Mouse (Mus musculus): ENCODE measurements around the gene Cflar.
"Not testable (repeated sequence)": the region's sequence is repeated elsewhere in the genome, so short reads cannot be mapped to it uniquely, and the experiment has no call there.

Gene Cflar

DNA sequence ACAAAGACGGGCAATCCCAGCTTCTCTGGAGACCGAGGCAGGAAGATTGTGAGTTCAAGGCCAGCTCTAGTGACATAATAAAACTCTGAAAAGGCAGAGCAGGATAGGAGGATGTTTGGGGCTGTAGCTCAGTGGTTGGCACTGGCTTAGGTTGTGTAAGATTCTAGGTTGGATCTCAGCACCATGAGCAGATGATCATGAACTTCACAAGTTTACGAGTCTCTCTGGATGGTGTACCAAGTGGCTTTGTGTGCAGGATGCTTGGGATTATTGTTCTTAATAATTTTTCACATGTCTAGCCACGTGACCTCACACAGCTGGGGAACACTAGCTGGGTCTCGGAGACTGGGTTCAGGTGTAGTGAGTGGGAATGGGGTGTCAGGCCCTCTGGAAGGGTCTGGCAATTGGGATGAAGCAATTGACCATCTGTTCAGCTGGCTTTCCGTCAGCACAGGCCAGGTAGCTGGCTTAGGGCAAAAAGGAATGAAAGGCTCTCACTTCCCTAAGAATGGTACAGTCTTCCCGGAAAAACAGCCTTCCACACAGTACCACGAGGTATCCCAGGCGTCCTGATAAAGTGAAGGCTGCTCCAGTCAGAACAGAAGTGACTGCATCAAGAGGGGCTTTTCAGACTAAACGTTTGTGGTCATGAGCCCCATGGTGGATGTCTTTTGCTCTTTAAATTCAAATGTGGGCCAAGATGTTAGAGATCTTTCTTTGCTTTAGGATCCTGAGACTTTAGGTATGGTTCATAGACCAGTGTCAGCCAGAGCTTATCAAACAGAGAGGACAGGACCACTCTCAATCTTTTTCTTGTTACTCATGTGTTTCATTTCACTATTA lies 16.7 kb downstream of the Cflar start:
- no peak for DNase-seq (ENCODE audit: low spot score in 2 of 2)

DNA sequence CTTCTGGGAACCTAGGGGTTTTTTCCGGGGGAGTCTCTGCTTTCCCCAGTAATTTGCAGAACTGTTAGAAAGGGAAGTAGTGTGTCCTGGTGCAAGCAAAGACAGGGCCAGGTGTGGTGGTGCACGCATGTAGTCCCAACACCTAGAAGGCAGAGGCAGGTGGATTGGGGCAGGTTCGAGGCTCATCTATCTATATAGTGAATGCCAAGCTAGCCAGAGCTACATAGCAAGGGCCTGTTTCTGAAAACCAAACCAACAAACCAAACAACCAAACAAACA lies 17.2 kb downstream of the Cflar start:
- DNase-seq (ENCODE audit: low spot score in 2 of 2), result no peak

DNA sequence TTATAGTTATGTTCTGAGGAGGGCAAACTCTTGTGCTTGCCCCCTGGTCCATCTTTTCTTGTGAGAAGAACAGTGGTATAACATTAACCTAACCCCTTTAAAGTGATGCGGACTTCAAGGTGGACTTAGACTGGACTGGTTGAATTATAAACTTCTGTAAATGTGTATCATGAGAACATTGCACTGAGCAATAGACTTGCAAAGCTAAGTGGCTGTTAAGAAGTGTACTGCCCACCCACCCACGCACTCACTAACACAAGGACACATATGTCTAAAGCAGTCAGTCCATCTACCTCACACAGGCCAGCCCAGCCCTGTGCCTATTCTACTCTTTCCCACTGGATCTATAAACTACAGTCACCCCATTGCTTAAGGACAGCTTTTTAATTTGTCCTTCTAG lies 22.3 kb downstream of the Cflar start:
- no peak for DNase-seq (ENCODE audit: low spot score in 2 of 2)

DNA sequence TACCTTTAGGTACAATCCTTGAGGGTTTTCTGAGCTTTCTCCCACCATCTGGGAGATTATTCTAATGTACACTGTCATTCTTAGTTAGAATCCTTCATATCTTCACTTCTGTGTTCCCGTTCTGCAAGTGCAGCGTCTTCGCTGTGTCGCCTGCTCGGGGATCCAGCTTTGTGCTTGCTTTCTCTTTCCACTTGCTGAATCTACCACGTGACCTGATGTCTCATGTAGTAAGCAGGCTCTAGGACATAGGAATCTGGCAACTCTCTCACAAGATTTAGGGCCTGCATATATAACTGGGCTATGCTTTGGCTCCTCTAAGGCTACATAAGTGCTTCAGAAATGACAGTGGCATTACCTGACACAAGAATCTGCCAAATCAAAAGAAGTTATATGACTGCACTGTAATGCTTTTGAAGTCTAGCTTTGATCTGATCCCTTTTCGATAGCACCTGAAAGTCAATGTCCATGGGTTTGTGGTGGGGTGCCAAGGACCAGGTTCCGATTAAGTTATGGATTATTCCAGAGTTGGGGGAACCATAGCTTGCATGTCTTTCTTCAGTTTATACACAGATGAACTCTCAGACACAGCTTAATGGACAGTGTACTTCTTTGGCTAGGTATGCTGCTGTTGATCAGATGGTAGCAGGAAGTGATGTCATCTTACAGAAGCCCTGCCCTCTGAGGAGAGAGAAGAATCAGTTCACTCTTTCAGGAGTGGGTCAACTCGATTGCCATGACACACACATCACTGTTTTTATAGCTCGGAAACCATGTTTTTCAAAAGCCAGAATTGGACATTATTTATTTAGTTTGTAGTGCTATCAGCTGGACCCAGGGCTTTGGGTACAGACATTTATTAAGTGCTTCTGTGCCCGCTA lies 23.0 kb downstream of the Cflar start:
- DNase-seq (ENCODE audit: low spot score in 2 of 2), result no peak

DNA sequence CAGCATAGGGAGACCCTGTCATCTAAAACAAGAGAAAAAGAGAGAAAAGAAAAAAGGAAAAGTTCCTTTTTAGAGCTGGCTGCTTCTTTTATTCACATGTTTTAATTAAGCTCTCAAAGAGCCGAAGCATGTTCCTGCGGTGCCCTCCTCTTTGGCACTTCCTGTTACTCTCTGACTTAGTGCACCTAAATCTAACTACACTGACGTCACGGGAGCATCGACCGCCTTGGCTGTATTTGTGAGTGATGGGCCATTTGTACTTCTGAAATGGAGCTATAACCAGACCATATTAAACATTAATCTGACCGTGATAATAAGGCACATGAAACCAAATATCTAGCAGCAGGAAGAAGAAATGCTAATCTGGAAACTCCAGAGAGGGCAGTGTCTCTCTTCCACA lies 24.7 kb downstream of the Cflar start:
- DNase-seq (ENCODE audit: low spot score in 2 of 2), result no peak

DNA sequence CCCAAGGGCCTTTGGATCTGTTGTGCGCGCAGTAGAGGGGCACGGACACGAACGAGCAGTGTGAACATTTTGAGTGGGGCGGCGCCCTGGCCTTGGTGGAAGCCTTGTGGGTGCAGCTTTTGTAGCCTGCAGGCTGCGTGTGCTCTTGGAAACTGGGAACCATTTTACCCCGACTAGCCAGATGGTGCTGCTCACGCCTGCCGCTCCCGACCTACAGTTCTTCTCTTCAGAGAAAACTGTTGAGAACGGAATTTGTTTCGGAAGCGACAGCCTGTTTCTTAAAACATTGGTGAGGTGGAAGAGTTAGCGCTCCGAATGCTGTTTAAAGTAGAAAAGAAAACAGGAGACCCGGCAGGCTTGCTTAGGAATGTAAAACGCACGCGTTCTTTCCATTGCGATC lies 25.7 kb downstream of the Cflar start:
- no peak for DNase-seq (ENCODE audit: low spot score in 2 of 2)

DNA sequence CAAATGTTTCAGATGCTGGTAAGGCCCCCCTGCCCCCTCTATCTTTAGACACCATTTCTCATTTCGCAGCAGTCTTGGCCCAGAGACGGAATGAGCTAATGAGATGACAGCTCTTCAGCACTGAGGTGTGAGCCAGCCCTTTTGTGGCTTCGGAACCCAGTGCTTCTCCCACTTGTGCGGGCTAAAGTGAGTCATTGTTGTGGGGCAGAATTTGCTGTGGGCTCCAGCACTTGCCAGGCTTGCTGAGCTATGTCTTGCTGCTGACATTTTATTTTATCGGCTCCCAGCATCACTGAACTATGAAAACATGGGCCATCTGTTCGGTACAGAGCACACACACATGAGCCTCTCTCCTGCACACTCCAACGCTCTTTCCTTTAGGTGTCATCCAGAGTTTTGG lies 28.2 kb downstream of the Cflar start:
- no peak for DNase-seq (ENCODE audit: low spot score in 2 of 2)

DNA sequence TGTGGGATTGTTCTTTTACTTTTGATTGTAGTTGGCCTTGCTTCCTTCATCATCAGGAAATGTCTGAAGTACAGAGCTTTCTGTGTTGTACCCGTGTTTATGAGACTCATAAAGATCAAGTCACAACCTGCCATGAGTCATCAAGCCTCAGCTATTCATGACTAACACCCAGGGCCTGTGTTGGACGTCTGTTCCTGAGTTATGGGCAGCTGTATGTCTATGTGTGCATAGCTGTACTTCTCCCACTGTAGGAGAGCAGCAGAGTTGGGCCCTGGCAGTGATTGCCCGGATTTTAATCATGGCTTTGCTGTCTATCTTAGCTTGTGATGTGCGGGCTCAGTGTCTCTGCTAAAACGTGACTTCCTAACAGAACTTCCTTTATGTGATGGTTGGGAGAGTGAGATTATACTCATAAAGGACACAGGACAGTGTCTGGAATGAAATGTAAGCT lies 31.3 kb downstream of the Cflar start:
- DNase-seq (ENCODE audit: low spot score in 2 of 2), result no peak

DNA sequence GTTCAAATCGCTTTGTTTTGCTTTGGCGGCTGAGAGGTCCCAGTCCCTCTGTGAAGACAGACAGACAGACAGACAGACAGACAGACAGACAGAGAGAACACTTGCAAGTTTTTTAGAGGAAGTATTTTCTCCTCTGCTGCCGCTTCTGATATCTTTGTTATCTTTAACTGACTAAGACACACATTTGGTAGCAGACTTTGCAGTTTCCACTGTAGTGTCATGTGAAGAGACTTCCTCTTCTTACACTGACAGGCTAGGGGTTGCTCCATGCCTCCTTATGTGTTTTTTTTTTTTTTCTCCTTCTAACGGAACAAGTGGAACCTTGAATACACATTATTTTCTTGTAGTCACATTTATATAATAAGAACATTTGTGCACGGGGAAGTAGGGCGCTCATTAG lies 31.9 kb downstream of the Cflar start:
- no peak for DNase-seq (ENCODE audit: low spot score in 2 of 2)

DNA sequence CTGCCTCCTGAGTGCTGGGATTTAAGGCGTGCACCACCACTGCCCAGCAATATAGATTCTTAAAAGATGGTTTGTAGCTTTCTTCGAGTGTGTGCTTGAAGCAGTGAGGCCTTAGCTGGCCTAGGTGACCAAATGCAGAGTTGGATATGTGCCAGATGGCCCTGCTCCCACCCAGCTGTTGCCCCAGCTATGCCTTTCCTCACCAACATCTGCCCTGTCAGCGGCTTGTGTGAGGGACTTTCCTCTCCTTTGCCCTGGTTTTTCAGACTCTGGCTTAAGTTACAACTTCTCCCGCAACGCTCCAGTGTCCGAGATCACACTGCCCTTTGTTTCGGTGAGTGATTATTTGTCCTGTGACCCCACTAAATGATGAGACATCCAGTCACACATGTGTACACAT lies 33.3 kb downstream of the Cflar start:
- peak in 1 of 2 experiments; percentile 41 for DNase-seq (ENCODE audit: low spot score in 2 of 2)

DNA sequence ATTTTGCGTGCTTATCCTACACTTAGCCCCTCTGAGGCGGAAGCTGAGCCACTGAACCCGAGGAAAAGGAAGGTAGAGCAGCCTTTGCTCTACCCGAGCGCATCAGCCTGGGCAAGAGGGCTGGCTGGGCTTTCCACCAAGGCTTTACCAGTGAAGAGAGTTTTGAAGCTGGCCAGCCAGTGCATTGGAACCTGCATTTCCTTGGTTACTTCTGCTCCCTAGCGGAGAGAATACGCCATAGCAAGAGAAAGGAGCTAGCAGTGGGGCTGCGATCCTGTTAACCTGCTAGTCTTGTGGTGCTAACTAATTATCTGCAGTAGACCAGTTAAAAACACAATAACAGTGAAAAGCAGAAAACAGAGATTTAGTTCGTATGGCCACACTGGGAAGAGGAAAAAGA lies 35.6 kb downstream of the Cflar start:
- no peak for DNase-seq (ENCODE audit: low spot score in 2 of 2)

DNA sequence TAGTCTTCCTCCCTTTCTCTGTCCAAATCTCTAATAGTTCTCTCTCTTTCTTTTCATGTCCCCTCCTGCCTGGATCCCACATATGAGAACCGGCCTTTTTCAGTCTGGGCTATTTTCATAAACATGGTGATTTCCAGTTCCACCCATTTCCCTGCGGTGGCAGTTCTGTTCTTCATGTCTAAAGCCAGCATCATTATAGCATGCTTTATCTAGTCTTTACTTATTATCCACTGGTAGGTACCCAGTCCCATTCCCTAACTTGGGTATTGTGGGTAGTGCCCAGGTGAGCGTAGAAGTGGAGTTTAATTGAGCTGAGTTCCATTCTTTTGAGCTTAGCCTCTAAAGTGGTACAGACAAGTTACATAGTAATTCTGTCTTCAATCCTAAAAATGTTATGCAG lies 48.1 kb downstream of the Cflar start:
- DNase-seq (ENCODE audit: low spot score in 2 of 2), result no peak

DNA sequence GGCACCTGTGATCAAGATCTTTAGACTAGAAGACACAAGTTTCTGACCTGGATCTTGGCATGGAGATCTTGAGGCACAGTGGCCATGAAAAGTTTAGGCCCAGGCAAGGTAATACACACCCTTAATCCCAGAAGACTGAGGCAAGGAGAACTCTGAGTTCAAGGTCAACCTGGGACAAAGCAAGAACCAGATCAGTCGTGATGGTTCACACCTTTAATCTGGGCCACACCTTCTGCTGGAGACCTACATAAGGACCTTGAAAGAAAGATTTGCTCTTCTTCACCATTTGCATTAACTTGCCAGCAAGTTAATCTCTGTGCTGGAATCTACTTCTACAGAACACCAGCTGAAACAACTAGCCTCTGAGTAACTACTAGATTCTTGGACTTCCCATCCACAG lies 49.3 kb downstream of the Cflar start:
- DNase-seq (ENCODE audit: low spot score in 2 of 2), result no peak

DNA sequence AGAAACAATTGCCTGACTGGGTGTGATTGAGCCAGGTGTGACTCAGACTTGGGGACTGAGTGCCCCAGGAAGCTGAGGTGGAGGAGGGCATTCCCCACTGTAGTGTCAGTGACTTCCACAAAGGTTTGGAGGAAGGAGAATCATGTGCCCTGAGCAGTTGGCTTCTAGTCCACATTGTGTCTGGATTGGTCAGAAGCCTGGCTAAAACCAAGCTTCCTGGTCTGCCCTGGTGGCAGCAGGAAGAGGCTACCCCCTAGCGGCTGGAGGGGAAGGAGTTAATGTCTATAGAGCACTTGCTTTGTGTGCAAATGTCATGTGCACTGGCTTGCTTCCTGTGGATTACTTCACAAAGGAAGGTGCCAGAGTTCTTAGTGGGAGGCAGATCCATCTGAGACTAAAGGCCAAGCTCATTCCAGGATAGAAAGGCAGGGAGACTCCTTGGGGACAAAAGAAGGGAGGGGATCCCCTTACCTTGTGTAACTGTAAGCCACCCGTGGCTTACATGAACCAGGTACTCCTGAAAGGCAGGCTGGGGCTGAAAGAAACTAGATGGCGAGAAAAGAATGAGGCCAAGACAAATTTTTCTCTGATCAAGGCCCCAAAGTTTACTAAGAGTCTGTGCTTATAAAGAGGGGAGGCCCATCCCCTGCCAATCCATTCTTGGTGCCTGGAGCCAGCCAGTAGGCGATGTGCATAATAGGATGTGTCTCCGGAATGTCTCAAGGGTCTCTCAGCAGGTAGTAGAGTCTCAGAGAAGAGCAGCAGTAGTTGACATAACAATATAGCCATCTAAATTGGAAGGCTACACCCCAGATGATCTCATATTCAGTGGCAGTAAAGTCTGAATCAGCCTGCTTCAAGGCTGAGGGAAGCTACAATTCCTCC lies 50.3 kb downstream of the Cflar start:
- peak; percentile 36 to 39 for DNase-seq (ENCODE audit: low spot score in 2 of 2)

DNA sequence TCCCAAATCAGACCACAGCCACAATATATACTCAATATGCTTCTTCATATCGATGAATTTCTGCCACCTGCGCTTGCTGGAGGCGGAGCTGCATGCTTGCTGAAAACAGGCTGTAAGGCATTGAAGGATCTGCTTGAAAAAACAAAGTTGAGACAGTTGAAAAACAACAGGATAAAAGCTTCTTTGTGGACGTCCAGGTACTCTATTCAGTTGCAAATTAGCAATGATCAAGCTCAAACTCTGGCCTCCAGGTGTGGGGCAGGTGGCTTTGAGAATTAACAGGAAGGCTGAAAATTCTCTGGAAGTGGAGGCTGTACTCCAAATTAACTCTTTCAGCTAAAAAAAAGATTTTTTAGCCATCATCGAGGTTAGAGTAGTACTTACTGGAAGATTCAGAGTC lies 51.3 kb downstream of the Cflar start:
- DNase-seq (ENCODE audit: low spot score in 2 of 2), result no peak

DNA sequence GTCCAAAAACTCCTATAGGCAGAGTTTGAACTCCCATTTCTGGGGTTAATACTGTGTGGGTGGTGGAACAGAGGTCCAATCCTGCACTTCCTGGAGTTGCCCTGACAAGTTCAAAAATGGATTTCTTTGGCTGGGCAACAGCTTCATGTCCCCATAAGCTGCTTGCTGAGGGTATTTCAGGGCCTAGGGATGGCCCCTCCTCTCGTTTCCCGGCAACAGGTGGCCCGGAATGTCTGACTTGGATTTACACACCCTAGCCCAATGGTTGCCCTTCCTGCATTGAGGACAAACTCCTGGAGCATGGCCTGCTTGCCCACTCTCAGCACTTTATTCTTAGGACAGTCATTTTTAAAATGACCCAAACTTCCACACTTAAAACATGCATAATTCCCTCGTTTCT lies 55.1 kb downstream of the Cflar start:
- DNase-seq (ENCODE audit: low spot score in 2 of 2), result not testable (repeated sequence)

DNA sequence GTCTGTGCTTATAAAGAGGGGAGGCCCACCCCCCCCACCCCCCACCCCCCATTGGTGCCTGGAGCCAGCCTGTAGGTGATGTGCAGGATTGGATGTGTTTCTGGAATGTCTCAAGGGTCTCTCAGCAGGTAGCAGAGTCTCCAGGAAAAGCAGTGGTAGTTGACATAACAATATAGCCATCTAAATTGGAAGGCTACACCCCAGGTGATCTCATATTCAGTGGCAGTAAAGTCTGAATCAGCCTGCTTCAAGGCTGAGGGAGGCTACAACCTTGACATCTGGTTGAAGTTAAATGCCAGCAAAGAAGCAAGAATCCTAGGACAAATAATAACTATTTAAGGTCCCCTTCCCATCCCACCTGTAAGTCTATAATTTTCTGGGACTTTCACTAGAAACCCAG lies 57.8 kb downstream of the Cflar start:
- no peak for DNase-seq (ENCODE audit: low spot score in 2 of 2)

DNA sequence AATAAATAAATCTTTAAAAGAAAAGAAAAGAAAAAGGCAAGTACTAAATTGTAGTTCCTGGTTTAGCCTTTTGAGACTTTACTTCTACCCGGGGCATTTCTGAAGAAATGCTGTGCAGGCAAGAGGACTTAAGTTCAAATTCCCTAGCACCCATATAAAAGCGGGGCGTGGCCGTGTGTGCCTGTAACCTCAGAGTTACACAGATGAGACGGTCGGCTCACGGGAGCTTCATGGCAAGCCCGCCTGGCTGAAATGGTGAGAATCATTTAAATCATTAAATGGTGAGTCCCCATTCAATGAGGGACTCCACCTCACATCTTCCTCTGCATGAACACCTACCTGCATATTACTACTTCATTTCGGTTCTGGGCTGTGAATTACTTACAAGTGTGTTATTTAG lies 58.4 kb downstream of the Cflar start:
- no peak for DNase-seq (ENCODE audit: low spot score in 2 of 2)

DNA sequence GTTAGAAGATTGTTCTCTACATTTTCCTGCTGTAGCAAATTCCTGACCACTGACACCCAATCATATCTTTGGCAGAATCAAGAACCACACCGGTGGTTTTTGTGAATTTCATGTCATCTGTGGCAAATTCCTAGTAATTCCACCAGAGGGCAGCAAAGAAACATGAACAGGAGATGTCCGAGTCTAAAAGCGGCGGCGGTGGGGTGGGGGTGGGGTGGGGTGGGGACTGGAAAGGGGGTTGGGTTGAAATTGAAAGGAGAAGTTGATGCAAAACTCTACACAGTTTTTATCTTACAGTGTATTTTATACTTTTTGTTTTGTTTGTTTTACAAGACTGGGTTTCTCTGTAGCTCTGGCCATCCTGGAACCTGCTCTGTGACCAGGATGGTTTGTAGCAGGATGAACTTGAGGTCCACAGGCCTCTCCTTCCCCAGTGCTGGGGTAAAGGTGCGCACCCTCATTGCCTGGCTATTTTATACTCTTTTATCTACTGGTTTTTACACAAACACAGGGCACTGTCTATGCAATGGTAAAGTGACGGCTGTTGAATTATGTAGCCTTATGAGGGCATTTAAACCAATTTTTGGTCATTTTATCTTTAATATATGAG lies 58.9 kb downstream of the Cflar start:
- peak; percentile 50 to 70 for DNase-seq (ENCODE audit: low spot score in 2 of 2)

DNA sequence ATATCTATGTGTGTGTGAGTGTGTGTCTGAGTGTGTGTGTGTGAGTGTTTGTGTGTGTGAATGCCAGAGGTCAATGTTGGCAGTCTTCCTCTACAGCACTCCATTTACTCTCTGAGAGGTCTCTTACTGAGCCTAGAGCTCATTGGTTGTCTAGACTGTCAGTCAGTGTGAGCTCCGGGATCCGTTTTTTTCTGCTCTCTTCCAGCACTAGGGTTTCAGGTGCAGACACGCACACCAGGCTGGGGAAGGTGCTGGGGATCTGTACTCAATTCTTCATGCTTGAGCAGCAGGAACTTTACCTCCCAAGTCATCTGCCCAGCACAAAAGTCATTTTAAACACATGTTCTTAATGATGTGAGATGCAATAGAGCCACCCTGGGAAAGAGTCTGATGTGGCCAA lies 60.8 kb downstream of the Cflar start:
- DNase-seq (ENCODE audit: low spot score in 2 of 2), result no peak

DNA sequence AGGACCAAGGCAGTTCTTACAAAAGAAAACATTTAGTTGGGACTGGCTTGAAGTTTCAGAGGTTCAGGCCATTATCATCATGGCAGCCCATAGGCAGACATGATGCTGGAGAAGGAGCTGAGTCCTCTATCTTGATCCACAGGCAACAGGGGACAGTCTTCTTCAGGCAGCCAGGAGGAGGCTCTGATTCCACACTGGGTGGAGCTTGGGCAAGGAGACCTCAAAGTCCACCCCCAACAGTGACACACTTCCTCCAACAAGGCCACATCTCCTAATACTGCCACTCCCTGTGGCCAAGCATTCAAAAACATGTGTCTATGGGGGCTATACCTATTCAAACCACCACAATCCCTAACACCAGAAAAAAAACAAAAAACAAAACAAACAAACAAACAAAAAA lies 62.0 kb downstream of the Cflar start:
- DNase-seq (ENCODE audit: low spot score in 2 of 2), result no peak

DNA sequence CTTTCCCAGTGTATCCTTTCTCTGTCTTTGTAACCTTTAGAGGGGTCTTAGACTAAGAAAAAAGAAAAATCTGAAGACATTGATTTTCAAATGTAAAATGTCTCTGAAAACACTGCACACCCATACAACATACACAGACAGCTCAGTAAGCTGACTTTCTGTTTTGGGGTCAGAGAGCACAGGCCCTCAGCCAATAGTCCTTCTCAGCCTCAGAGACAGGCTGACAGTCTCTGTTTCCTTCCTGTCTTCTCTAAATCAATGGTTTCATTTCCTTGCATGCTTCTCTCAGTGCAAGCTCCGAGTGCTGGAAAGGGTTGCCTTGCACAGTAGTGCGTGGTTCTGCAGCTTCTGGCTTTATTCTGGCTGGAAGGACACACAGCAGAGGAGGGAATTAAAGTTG lies 62.6 kb downstream of the Cflar start:
- peak; percentile 56 to 57 for DNase-seq (ENCODE audit: low spot score in 2 of 2)
